Comparison of ENCODE assay signal across 9 mouse cellular contexts in the genomic region with DNA sequence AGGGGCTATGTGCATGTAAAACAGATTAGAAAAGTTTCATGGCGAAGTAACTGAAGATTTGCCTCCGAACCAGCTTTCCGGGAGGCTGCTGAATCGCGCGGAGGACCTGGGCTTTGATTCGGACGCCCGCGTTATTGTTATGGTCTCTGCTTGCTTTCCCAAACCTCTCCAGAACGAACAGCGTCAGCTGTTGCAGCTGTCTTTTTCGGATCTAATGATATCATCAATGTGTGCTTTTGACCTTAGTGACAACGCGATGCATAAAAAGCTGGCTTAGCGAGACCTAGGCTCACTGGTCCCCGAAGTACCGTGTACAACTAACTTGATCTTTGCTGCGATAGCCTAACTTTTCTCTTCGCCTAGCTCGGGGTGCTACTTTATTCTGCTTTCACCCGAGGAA. TPM values are rescaled to one million over a fixed set of nuclear protein-coding genes. Genes with fewer than 3 reads are reported as not detected.
DNase-seq lines count a peak whose midpoint lies in the region; ATAC-seq and TF ChIP-seq lines count a peak whose summit lies in the region.
"Had no signal": no experiment of that assay in that cellular context is flagged by ENCODE, and none has a peak within 500 bp of the region (broad histone marks: within the 10 kb centered on the region; RNA-seq: fewer than 3 reads in every experiment).

No protein-coding gene starts in this region.

- H3K27ac ChIP-seq in lung, embryonic 14.5 days (ENCODE audit: low read depth): peak overlapping the region; percentile 42; the same call in 1 of the 2 replicates
- H3K27ac ChIP-seq in embryonic facial prominence, embryonic 11.5 days (replicated peaks; ENCODE audit: low read depth, low read length): peak overlapping the region; percentile 35; the same call in 1 of the 2 replicates
- H3K27ac ChIP-seq in intestine, embryonic 14.5 days (ENCODE audit: low read depth): no peak overlapping the region
- H3K27ac ChIP-seq in midbrain, embryonic 13.5 days: peak overlapping the region; percentile 36

- WGBS in lung, embryonic 14.5 days: under 1% methylated on average over 22 of the region's 22 CpGs
- WGBS in embryonic facial prominence, embryonic 11.5 days: 0% methylated on average over 22 of the region's 22 CpGs
- WGBS in intestine, embryonic 14.5 days: under 1% methylated on average over 22 of the region's 22 CpGs
- WGBS in midbrain, embryonic 13.5 days: under 1% methylated on average over 22 of the region's 22 CpGs

- no peaks in the 10 kb centered on the region for H3K9me3 ChIP-seq in lung, embryonic 14.5 days (ENCODE audit: low read depth, low read length)
- H3K9me3 ChIP-seq in embryonic facial prominence, embryonic 11.5 days (replicated peaks; ENCODE audit: control insufficient read depth, low read length): no peaks in the 10 kb centered on the region
- no peaks in the 10 kb centered on the region for H3K9me3 ChIP-seq in intestine, embryonic 14.5 days (ENCODE audit: control insufficient read depth, low read length)
- no peaks in the 10 kb centered on the region for H3K9me3 ChIP-seq in midbrain, embryonic 13.5 days

- H3K4me2 ChIP-seq in lung, embryonic 14.5 days: peak overlapping the region; percentile 98
- H3K4me2 ChIP-seq in embryonic facial prominence, embryonic 11.5 days (ENCODE audit: low read depth, low read length): peak overlapping the region; percentile 66
- peak overlapping the region; percentile 94 for H3K4me2 ChIP-seq in intestine, embryonic 14.5 days (ENCODE audit: low read length)
- peak overlapping the region; percentile 68 for H3K4me2 ChIP-seq in midbrain, embryonic 13.5 days (replicated peaks)

- no peak overlapping the region for H3K9ac ChIP-seq in lung, embryonic 14.5 days
- H3K9ac ChIP-seq in embryonic facial prominence, embryonic 11.5 days (replicated peaks; ENCODE audit: low read length): peak overlapping the region; percentile 32; the same call in 1 of the 2 replicates
- no peak overlapping the region for H3K9ac ChIP-seq in intestine, embryonic 14.5 days (ENCODE audit: low read length)
- H3K9ac ChIP-seq in midbrain, embryonic 13.5 days (replicated peaks): peak overlapping the region; percentile 7; the same call in 1 of the 2 replicates

- peaks cover 82% of the 10 kb centered on the region for H3K27me3 ChIP-seq in lung, embryonic 14.5 days (ENCODE audit: insufficient read depth, low read length)
- H3K27me3 ChIP-seq in embryonic facial prominence, embryonic 11.5 days (ENCODE audit: control insufficient read depth, insufficient read depth, low read length): peaks cover 12% of the 10 kb centered on the region
- peaks cover 100% of the 10 kb centered on the region for H3K27me3 ChIP-seq in intestine, embryonic 14.5 days (replicated peaks; ENCODE audit: control insufficient read depth, insufficient read depth, low read length)
- peaks cover 95% of the 10 kb centered on the region for H3K27me3 ChIP-seq in midbrain, embryonic 13.5 days

- H3K4me3 ChIP-seq in lung, embryonic 14.5 days (ENCODE audit: low read depth, low read length): peak overlapping the region; percentile 49
- H3K4me3 ChIP-seq in embryonic facial prominence, embryonic 11.5 days (ENCODE audit: low read depth, low read length): peak overlapping the region; percentile 38
- H3K4me3 ChIP-seq in intestine, embryonic 14.5 days (ENCODE audit: low read depth, low read length): peak overlapping the region; percentile 47
- H3K4me3 ChIP-seq in midbrain, embryonic 13.5 days (replicated peaks): peak overlapping the region; percentile 48

- H3K4me1 ChIP-seq in lung, embryonic 14.5 days (ENCODE audit: insufficient read depth): peaks cover 7% of the 10 kb centered on the region; the same call in 1 of the 2 replicates
- H3K4me1 ChIP-seq in embryonic facial prominence, embryonic 11.5 days (ENCODE audit: control insufficient read depth, insufficient read depth, low read length): peaks cover 8% of the 10 kb centered on the region
- H3K4me1 ChIP-seq in intestine, embryonic 14.5 days (replicated peaks; ENCODE audit: control insufficient read depth, insufficient read depth, low read length): peaks cover 8% of the 10 kb centered on the region; the same call in 1 of the 2 replicates
- peaks cover 42% of the 10 kb centered on the region for H3K4me1 ChIP-seq in midbrain, embryonic 13.5 days (replicated peaks)

- TF ChIP-seq CTCF in lung, embryonic 14.5 days (IDR thresholded peaks at IDR 0.05; ENCODE audit: low read depth): no peak

- DNase-seq in lung, embryonic 14.5 days: peak; percentile 49
- DNase-seq in lung, postnatal 25 days (ENCODE audit: low spot score): no peak
- peak; percentile 58 for DNase-seq in embryonic facial prominence, embryonic 11.5 days (ENCODE audit: low spot score)
- no peak for DNase-seq in intestine, embryonic 14.5 days (ENCODE audit: low spot score)
- no peak for DNase-seq in layer of hippocampus, adult 18-20 months (ENCODE audit: low spot score in 2 of 2)
- DNase-seq in spleen, postnatal 14 days (ENCODE audit: low spot score in 2 of 2): no peak
- DNase-seq in left cerebral cortex, adult 8-10 months (ENCODE audit: low spot score in 2 of 2): no peak

- ATAC-seq in lung, embryonic 14.5 days (ENCODE audit: insufficient read depth): peak; percentile 23
- ATAC-seq in embryonic facial prominence, embryonic 11.5 days (replicated peaks; ENCODE audit: insufficient number of reproducible peaks, low FRiP score, low TSS enrichment, low read depth): no peak
- ATAC-seq in intestine, embryonic 14.5 days (replicated peaks; ENCODE audit: low FRiP score, low TSS enrichment, low read depth): peak; percentile 17; the same call in 1 of the 2 replicates
- ATAC-seq in midbrain, embryonic 13.5 days: 0 out of 2 replicates have a peak, but pooled peaks have one; percentile 0

- no peaks in the 10 kb centered on the region for H3K36me3 ChIP-seq in lung, embryonic 14.5 days (ENCODE audit: insufficient read depth)
- H3K36me3 ChIP-seq in embryonic facial prominence, embryonic 11.5 days (replicated peaks; ENCODE audit: control insufficient read depth, insufficient read depth, low read depth, low read length): no peaks in the 10 kb centered on the region
- no peaks in the 10 kb centered on the region for H3K36me3 ChIP-seq in intestine, embryonic 14.5 days (ENCODE audit: control insufficient read depth, insufficient read depth, low read length)
- H3K36me3 ChIP-seq in midbrain, embryonic 13.5 days: no peaks in the 10 kb centered on the region; the same call in 1 of the 2 replicates

RNA-seq across cellular contexts. Expression of a gene that starts 2.0 kb away (rescaled TPM):
- polyA plus RNA-seq in lung, embryonic 14.5 days (2014; fragmentation: Nextera tagmentation; extraction: Ambion mirVana): not detected in 2 replicates
- polyA plus RNA-seq in embryonic facial prominence, embryonic 11.5 days (2014; fragmentation: Nextera tagmentation; extraction: Ambion mirVana): 1.0 and 1.7 TPM in 2 replicates
- polyA plus RNA-seq in intestine, embryonic 14.5 days (2014; fragmentation: Nextera tagmentation; extraction: Ambion mirVana): not detected in 2 replicates
- polyA plus RNA-seq in midbrain, embryonic 13.5 days (2015; fragmentation: Nextera tagmentation; extraction: Ambion mirVana): 1.7 and 3.9 TPM in 2 replicates
- not detected for total RNA-seq in layer of hippocampus, adult 18-20 months (2021)
- total RNA-seq in left cerebral cortex, adult 8-10 months (2022): not detected
- polyA plus RNA-seq: cortical plate, adult 2 months had no signal

RNA-seq across cellular contexts. Expression of a gene that starts 10.2 kb away (rescaled TPM):
- not detected in 2 replicates for polyA plus RNA-seq in lung, embryonic 14.5 days (2014; fragmentation: Nextera tagmentation; extraction: Ambion mirVana)
- polyA plus RNA-seq in embryonic facial prominence, embryonic 11.5 days (2014; fragmentation: Nextera tagmentation; extraction: Ambion mirVana): 0.99 and 1.2 TPM in 2 replicates
- not detected in 2 replicates for polyA plus RNA-seq in intestine, embryonic 14.5 days (2014; fragmentation: Nextera tagmentation; extraction: Ambion mirVana)
- polyA plus RNA-seq in midbrain, embryonic 13.5 days (2015; fragmentation: Nextera tagmentation; extraction: Ambion mirVana): 3.5 and 5.3 TPM in 2 replicates
- not detected for total RNA-seq in layer of hippocampus, adult 18-20 months (2021)
- total RNA-seq in left cerebral cortex, adult 8-10 months (2022): not detected
- polyA plus RNA-seq: cortical plate, adult 2 months had no signal

RNA-seq across cellular contexts. Expression of a gene that starts 10.7 kb away (rescaled TPM):
- polyA plus RNA-seq in lung, embryonic 14.5 days (2014; fragmentation: Nextera tagmentation; extraction: Ambion mirVana): 2.9 and 3.4 TPM in 2 replicates
- polyA plus RNA-seq in embryonic facial prominence, embryonic 11.5 days (2014; fragmentation: Nextera tagmentation; extraction: Ambion mirVana): 17.4 and 22.7 TPM in 2 replicates
- 0.85 and 1.8 TPM in 2 replicates for polyA plus RNA-seq in intestine, embryonic 14.5 days (2014; fragmentation: Nextera tagmentation; extraction: Ambion mirVana)
- 94.8 and 119 TPM in 2 replicates for polyA plus RNA-seq in midbrain, embryonic 13.5 days (2015; fragmentation: Nextera tagmentation; extraction: Ambion mirVana)
- not detected for total RNA-seq in layer of hippocampus, adult 18-20 months (2021)
- 1 to 10 TPM in 1 of 4 experiments, under 1 TPM in 1, not detected in 2; 0.28 to 1.4 TPM for total RNA-seq in left cerebral cortex, adult 8-10 months (2022)

Comparison
In these comparisons a context has a peak if more than half of its experiments do, and no peak if none do; other contexts are left out.
1. DNase-seq: peak in lung, embryonic 14.5 days (single experiment) and embryonic facial prominence, embryonic 11.5 days (single experiment); none in lung, postnatal 25 days (single experiment), intestine, embryonic 14.5 days (single experiment), layer of hippocampus, adult 18-20 months (0 of 2), spleen, postnatal 14 days (0 of 2) and left cerebral cortex, adult 8-10 months (0 of 2).
2. H3K9ac ChIP-seq: peak in embryonic facial prominence, embryonic 11.5 days (single experiment) and midbrain, embryonic 13.5 days (single experiment); none in lung, embryonic 14.5 days (single experiment) and intestine, embryonic 14.5 days (single experiment).
3. Peak in every context shown above with its lines, with median percentiles within 50 percentile points of each other: H3K4me2 ChIP-seq and H3K4me3 ChIP-seq.